Mouse (Mus musculus): ENCODE results near the gene Enthd1.
A peak's percentile ranks its signal among the peaks of the same experiment; 100 is the strongest.
"Not testable (repeated sequence)": the region's sequence is repeated elsewhere in the genome, so short reads cannot be mapped to it uniquely, and the experiment has no call there.

Gene Enthd1

DNA sequence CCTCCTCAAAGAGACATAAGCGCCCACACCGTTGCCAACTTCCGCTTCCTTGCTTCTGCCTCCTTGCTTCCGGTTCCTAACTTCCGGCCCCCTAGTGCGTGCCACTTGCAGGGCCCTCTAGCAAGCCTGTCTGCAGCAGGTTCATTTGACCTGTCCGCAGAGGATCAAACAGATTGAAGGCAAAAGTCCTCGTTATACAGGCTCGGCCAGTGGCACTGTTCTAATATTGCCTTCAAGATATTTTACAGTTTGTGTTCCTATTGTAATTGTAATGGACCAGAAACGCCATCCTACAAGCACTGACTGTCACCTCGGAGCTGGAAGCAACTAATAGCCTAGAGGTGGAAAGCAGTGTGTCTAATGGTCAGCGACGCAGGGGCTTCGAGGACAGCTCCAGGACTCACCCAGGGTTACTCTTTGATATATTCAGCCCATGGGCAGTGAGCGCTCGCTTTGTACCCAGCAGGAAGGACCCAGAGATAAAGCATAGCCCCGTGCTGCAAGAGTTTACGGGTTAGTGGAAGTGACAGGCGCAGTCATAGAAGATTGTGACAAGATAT, at the start of gene Enthd1:
TSS of gene Enthd1 (minus strand) at position 51 of the 560 bp plus-strand sequence.
- no peak for DNase-seq (ENCODE audit: low spot score in 2 of 2)

DNA sequence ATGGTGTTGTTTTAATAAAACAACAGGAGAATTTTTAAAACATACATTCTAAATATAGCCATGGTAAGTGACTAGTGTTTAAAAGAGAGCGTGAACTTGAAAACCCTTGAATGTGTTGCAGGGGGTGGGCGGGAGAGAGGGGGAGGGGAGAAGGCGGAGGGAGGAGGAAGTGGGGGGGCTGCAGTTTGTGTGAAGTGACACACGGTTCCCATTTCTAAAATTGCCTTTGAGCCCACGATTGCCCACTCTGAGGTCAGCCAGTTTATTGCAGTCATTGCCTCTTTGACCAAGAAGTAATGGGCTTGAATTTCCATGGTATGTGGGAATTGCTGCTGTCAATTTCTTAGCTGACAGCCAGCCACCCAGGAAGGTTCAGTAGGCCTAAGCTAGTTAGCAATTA, 48.9 kb upstream of the Enthd1 start:
- no peak for DNase-seq (ENCODE audit: low spot score in 2 of 2)

DNA sequence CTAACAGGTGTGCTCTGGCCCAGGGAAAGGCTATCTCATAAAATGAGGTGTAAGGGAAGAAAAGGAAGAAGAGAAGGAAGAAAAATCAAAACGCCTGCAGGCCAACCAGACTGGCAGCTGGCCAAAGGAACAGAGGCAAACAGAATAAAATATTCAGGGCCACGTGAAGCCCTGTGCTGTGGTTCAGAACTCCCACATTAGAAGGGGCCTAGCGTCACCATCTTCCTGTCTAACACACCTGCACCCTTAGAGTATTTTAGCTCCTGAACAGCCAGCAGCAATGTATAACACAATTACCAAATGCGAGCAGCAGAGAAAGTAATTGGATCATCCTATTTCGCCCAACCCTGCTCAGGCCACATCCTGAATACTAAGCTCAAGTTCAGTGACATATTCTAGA, 46.5 kb upstream of the Enthd1 start:
- no peak for DNase-seq (ENCODE audit: low spot score in 2 of 2)

DNA sequence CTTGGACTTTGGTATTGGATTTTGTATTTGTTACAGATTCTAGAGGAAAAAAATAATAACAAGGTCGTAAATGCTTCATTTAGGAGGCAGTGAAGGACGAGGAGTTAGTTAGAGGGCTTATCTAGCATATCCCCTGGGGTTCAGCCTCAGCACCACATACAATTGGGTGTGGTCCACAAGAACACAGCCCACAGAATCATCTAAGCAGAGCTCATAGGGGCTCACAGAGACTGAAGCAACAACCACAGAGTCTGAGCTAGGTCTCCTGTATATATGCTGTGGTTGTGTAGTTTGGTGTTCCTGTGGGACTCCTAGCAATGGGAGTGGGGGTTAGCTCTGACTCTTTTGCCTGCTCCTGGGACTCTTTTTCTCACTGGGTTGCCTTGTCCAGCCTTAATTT, 45.4 kb upstream of the Enthd1 start:
- DNase-seq (ENCODE audit: low spot score in 2 of 2) = no peak

DNA sequence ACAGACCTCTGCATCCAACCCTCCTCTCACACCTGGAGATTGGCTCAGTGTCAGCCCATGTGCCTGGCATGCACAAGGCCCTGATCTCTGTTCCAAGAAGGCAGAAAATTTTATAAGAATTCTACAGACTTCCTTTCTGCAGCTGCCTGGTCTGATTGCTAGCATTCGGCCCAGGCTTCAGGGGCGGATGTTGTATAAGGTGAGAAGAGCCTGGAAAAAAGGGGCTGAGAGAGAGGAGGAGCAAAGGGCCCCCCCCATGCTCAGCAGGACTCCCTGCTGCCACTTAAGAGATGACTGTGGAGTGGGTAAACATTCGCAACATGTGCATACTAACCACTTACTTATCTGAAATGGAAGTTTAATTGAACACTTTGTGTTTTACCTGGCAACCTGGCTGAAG, 43.0 kb upstream of the Enthd1 start:
- DNase-seq (ENCODE audit: low spot score in 2 of 2) = no peak

DNA sequence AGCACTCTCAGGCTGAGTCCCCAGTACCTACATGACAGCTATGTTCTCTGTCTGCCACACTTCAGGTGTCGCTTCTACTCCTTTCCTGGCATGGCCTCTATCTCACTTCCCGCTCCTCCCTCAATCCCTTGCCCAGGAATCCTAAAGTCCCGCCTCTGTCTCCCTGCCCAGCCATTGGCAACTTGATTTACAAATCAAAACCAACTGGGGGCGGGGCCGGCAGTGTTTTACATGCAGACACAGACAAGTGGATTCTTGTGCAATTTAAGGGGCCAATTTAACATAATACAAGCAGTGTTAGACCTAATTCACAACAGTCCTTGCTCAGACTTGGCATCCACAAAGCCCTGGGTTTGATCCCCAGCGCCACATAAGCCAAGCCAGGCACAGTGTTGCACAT, 39.1 kb upstream of the Enthd1 start:
- DNase-seq (ENCODE audit: low spot score in 2 of 2) = no peak

DNA sequence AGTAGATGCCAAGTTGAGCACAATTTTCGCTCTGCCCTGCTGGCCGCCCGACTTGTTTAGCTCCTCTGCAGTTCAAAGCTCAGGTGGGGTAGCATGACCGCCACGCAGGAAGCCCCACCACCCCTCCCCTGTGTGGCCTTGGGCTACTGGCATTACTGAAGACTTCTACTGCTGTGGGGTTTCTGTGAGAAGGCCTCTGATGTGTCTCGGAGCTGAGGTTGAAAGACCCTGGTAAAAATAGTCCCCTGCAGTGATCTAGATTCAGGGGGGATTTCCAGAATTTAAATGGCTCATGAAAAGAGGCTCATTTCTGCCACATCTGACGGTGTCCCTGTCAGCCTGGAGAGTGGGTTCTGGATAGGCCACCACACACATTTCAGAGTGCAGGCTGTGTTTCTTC, 37.5 kb upstream of the Enthd1 start:
- DNase-seq (ENCODE audit: low spot score in 2 of 2) = no peak

DNA sequence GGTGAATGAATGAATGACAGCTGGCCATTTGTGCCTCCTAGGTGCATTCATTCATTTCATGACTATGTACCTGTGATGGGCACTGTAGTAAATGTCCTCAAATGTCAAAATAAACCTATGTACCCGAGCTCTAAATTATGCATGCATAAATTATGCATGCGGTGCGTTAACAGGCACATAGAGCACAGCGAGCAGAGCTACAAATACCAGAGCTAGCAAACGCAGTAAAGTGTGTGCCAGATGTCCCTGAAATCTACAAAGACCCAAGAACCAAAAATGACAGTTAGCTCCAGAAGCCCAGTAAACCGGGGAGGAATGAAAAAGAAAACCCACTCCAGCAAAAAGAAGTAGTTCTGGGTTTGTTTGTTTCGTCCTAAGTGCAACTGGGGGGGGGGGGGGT, 36.5 kb upstream of the Enthd1 start:
- DNase-seq (ENCODE audit: low spot score in 2 of 2) = no peak

DNA sequence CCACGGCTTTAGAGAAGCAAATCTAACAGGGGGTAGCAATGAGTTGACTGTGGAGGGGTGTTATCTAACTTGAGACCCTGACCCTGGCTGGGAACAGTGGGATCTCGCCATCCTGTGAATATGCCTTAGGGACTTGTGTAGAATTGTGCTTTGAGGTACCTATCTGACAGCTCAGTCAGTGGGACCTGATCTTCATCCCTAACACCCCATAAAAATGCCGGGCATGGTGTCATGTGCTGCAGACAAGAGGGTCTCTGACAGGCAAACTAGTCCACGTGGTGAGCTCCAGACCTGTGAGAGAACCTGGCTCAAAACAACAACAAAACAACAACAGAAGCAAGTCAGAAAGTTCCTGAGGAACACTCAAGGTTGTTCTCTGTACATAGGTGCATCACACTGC, 34.9 kb upstream of the Enthd1 start:
- DNase-seq (ENCODE audit: low spot score in 2 of 2) = no peak

DNA sequence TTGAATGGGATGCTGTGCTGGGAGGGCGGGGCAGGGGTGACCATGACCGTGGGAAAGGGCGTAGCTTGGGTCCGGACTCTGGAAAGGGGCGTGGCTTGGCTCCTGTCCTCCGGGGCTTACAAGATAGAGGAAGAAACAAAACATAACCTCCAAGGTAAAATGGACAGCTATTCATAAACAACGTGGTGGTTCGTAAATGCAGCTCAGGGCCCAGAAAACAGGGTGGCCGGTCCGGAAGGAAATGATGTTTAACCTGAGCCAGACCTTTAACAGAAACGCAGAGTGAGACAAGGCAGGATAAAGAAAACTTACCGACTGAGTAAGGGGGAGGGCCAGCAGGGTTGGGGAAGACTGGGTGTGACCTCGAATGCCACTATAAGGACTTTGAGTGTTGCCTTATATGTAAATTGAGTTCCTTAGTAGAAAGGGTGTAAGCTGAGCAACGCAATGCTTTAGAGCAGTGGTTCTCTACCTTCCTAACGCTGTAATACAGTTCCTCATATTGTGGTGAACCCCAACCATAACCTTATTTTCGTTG, 34.3 kb upstream of the Enthd1 start:
- peak; percentile 42 to 50 for DNase-seq (ENCODE audit: low spot score in 2 of 2)

DNA sequence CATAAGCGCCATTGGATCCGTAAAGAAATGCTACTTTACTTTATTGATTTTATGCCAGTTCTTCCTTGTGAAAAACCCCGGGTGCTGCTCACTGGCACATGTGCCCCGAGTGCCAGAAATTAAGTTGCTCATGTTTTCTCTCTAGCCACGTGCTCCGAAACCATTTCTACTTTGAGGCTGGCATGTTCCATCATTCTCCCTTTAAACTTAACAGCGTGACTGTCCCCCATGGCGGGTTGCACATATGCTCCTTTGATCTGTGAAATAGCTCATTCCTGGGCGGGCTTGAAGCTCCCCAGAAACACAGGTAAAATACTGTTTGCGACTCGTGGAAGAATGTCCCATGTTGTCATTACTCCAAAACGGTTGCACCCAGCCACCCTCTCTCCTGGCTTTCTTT, 33.8 kb upstream of the Enthd1 start:
- DNase-seq (ENCODE audit: low spot score in 2 of 2) = no peak

DNA sequence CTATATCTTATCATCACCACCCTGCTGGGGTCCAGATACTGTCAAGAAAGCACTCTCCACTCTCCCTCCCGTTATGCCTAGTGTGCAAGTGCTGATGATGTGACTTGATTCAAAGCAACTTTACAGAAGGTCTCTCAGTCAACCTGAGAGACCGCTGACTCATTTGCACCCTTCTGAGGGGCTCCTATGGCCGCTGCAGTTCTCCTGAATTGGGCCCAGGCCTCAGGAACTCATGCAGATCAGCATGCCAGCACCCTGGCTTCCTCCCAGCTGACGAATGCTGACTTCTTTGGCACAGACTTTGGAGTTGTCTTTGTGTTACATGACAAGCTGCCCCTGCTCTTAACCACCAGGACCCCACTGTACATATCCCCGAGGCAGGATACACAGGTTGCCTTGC, 28.9 kb upstream of the Enthd1 start:
- DNase-seq (ENCODE audit: low spot score in 2 of 2) = no peak

DNA sequence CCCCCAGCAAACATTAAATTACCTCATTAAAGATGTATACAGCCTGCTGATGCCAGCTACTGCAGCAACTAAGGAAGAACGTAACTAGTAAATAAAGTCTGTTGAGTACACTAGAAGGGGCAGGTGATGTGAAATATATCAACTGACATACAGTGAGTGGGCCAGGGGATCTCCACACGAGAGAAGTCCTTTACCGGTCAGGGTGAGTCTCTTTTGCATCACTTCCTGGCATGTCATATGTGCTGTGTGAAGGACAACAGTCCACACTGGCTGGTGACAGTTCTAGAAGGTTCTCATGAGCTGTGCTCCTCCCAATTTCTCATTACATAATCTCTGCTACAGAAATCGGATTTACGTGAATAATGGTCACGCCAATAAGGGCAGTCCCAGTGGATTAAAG, 27.8 kb upstream of the Enthd1 start:
- no peak for DNase-seq (ENCODE audit: low spot score in 2 of 2)

DNA sequence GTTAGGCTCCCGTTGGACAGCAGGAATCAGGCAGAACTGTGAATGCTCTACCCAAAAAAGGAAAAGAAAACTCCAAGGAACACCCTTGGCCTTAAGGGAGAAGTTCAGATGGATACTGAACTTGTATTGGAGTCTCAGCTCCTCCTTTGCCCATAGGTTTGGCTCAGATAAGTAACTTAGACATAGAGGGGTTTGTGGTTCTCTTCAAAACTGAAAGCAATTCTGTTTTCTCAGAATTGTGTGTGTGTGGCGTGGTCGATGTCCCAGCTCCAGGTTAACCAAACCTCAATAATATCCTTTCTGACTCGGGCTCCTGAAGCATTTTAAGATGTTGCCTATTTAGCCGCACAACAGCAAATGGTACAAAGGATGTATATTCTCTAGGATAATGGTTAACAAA, 25.7 kb upstream of the Enthd1 start:
- no peak for DNase-seq (ENCODE audit: low spot score in 2 of 2)

DNA sequence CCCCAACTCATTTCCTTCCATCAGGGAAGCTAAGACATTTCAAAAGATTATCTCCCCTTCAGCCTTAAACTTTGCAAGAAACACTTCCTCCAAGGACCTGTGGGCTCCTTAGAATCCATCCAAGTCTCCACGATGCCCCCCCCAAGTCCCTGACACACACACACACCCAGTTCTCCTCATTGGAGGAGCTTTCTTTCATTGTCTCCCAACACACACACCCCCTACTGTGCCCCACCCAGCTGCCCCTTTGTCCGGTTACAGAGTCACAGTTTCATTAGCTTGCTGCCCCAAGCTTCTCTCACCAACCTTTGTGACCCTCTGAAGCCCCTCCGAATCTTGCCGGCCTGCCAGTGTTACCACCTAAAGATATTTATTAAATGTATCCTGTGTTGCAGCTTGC, 21.3 kb upstream of the Enthd1 start:
- no peak for DNase-seq (ENCODE audit: low spot score in 2 of 2)

DNA sequence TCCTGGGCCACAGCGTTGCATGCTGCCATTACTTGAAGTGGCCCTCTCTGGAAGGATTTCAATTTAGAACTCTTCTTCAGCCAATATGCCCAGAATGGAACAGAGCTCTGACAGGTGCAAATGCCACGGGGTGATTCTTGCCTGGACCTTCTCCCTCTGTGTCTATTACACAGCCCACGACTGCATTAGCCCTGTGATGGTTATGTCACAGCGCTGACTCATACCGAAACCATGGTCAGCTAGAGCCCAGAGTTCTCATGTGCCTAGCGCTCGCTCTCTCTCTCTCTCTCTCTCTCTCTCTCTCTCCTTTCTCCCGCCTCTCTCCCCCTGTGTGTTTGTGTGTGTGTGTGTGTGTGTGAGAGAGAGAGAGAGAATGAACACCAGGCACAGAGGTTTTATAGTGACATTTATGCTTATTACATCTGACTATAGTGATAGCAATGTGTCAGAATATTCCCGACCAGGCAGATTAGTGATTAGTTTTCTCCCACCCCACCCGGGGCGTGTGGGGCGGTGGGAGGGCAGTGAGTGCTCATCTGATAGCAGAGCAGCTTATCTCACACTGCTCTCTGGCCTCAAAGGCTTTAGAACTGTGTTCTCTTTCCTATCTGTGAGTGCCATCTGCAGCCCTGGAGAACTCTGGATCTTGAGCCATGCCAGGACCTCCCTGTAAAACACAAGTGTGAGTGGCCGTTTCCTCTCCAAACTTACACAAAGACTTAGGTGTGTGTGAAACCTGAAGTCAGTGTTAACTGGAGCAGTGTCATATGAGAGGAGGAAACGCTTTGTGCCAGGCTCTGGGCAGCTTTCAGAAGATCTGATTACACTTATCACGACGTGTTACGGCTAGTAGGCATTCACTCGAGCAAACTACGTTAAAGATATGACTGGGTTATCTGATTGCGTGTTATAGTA, 17.9 kb upstream of the Enthd1 start:
- DNase-seq (ENCODE audit: low spot score in 2 of 2) = peak in 1 of 2 experiments; percentile 7

DNA sequence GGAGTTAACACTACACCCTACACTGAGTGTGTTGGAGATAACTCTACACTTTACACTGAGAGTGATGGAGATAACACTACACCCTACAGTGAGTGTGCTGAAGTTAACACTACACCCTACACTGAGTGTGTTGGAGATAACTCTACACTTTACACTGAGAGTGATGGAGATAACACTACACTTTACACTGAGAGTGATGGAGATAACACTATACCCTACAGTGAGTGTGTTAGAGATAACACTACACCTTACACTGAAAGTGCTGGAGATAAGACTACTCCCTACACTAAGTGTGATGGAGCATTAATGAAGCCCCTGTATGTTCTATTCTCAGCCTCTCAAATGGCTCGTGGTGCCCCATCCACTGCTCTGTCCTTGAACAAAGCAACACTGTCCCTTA, 15.6 kb upstream of the Enthd1 start:
- not testable (repeated sequence) for DNase-seq (ENCODE audit: low spot score in 2 of 2)

DNA sequence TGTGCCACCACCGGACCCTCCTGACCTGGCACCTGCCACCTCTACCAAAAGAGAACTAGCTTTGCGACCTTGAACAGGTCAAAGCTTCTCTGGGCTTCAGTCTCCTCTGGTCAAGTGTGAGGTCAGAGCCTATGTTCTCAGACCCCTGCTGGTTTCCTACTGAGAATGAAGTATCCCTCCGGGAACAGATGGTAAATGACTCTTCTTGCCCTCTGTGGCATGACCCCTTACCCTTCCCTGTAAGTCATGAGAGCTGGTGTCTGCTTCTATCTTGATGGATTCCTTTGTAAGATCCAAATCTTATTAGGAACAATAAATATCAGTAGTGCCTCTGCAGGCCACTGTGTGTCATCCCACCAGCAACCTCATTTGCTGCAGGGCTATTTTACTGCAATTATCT, 14.2 kb upstream of the Enthd1 start:
- no peak for DNase-seq (ENCODE audit: low spot score in 2 of 2)

DNA sequence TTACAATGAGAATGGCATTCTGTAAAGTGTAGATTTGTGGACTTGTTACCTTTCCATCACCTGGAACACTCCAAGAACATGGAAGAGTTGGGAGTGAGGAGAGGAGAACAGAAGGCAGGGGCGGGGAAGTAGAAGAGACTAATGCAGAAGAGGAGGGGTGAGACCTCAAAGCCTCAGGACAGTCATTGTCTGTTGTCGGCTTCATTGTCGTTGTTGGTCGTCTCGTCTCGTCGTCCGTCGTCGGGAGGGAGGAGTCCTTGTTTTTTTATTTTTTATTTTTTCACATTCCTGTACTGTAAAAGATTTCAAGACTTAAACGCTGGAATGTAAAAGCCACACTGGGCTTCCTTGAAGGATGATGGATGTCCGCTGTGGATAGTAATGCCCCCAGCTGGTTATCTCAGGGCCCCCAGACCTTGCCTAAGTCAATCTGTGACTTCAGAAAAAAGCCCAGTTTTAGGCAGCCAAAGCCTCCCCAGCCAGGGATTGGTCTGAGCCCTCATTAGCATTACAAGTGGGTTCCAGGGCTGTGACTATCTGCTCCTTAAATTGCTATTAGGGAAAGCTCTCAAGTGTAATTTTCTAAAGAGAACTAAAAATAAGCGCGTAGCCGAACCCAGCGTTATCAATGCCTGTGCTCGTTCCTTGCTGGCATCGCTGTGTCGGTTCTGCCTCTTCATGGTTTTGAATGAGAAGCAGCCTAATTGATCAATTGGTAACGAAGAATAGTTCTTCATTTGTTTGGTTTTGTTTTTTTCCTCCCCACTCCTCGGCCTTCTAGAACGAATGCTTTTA, 12.4 kb upstream of the Enthd1 start:
- DNase-seq (ENCODE audit: low spot score in 2 of 2) = no peak

DNA sequence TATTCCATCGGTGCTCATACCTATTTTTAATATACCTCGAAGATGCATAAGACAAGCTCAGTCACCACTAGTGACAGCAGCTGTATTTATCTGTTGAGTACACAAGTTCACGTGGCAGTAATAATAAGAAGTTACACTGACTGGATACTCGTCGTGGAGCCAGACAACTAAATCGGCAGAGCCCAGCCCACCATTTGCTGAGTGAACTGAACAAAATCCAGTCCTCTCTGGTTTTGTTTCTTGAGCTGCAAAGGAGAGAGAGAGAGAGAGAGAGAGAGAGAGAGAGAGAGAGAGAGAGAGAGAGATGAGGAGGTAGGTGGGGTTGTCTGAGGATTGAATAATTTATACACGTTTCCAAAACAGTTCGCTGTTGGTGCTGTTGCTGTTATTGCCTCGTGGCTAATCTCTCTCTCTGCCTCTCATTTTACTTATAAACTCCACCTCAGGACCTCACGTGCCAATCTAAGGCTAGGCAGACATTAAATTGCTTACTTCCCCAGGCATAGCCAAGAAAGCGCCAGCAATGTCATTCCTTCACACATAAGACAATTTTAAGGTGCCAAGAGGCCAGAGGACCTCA, 11.5 kb upstream of the Enthd1 start:
- no peak for DNase-seq (ENCODE audit: low spot score in 2 of 2)

DNA sequence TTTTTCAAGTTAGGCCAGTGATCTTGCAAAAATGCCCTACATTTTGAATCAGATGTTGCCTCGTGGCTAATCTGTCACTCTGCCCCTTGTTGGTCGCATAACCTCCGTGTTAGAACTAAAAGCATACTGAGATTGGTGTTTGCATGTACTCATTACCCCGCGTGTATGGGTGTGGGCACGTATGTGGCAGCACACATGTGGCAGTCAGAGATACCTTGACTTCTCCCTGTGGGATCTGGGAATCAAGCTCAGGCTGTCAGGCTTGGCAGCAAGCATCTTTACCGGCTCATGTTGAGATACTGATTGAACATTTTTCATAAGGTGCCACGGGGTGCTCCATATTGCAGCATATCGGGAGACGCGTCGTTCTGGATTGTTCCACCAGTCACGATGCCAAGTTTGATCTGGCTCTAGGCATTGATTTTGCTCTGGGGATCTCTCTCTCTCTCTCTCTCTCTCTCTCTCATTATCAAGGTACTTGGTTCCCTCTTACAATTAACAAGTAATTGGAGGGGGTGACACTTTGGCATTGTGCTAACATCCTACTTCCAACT, 10.9 kb upstream of the Enthd1 start:
- DNase-seq (ENCODE audit: low spot score in 2 of 2) = no peak
